Mouse (Mus musculus): ENCODE measurements around the gene Hscb.
A peak's percentile ranks its signal among the peaks of the same experiment; 100 is the strongest.
"Not testable (repeated sequence)": the region's sequence is repeated elsewhere in the genome, so short reads cannot be mapped to it uniquely, and the experiment has no call there.

Hscb gene

GRCm38 (mm10) chr5:110839678-110840365 lies at the start of gene Hscb, which contains the start of gene Chek2:
Gene Hscb (minus strand): TSS chr5:110839777.
Gene Chek2 (plus strand): TSS chr5:110839979.
- DNase-seq, result peak; percentile 98 to 100

- DNase-seq, result no peak
Measured at GRCm38 (mm10) chr5:110888596-110888995, 49.0 kb upstream of the Hscb start.

- peak; percentile 82 to 87 for DNase-seq
Measured at GRCm38 (mm10) chr5:110879584-110880374, 40.2 kb upstream of the Hscb start, which contains the start of gene Ttc28. Gene Ttc28 (plus strand): TSS chr5:110879803.

GRCm38 (mm10) chr5:110879042-110879441 lies 39.5 kb upstream of the Hscb start:
- no peak for DNase-seq

GRCm38 (mm10) chr5:110878526-110878925 lies 38.9 kb upstream of the Hscb start:
- DNase-seq, result not testable (repeated sequence)

GRCm38 (mm10) chr5:110877666-110878505 lies 38.3 kb upstream of the Hscb start:
- DNase-seq, result no peak

- no peak for DNase-seq
Measured at GRCm38 (mm10) chr5:110875286-110875685, 35.7 kb upstream of the Hscb start.

GRCm38 (mm10) chr5:110874711-110875110 lies 35.1 kb upstream of the Hscb start:
- DNase-seq, result no peak

- DNase-seq, result no peak
Measured at GRCm38 (mm10) chr5:110873160-110873559, 33.6 kb upstream of the Hscb start.

- DNase-seq, result no peak
Measured at GRCm38 (mm10) chr5:110869242-110869669, 29.7 kb upstream of the Hscb start.

- DNase-seq, result no peak
Measured at GRCm38 (mm10) chr5:110868460-110868859, 28.9 kb upstream of the Hscb start.

- no peak for DNase-seq
Measured at GRCm38 (mm10) chr5:110860445-110860844, 20.9 kb upstream of the Hscb start.

- DNase-seq, result no peak
Measured at GRCm38 (mm10) chr5:110859013-110859650, 19.6 kb upstream of the Hscb start.

GRCm38 (mm10) chr5:110857091-110857490 lies 17.5 kb upstream of the Hscb start:
- no peak for DNase-seq

GRCm38 (mm10) chr5:110852990-110853389 lies 13.4 kb upstream of the Hscb start:
- no peak for DNase-seq

- DNase-seq, result no peak
Measured at GRCm38 (mm10) chr5:110841046-110841862, 1.7 kb upstream of the Hscb start.

GRCm38 (mm10) chr5:110840465-110840864 lies 888 bp upstream of the Hscb start:
- peak; percentile 51 to 53 for DNase-seq

GRCm38 (mm10) chr5:110839038-110839677 lies 419 bp downstream of the Hscb start:
- no peak for DNase-seq

- not testable (repeated sequence) for DNase-seq
Measured at GRCm38 (mm10) chr5:110838016-110838415, 1.6 kb downstream of the Hscb start.

- DNase-seq, result peak; percentile 24 to 34
Measured at GRCm38 (mm10) chr5:110835959-110836358, 3.6 kb downstream of the Hscb start.
